Mouse (Mus musculus): ENCODE results near the gene Nrm. TPM values are rescaled to one million over a fixed set of nuclear protein-coding genes. Genes with fewer than 3 reads are reported as not detected.
"Not testable (repeated sequence)": the region's sequence is repeated elsewhere in the genome, so short reads cannot be mapped to it uniquely, and the experiment has no call there.

Gene Nrm
- total RNA-seq, 2 experiments from 2014 or later, result 2.1 to 4.1 TPM

DNA sequence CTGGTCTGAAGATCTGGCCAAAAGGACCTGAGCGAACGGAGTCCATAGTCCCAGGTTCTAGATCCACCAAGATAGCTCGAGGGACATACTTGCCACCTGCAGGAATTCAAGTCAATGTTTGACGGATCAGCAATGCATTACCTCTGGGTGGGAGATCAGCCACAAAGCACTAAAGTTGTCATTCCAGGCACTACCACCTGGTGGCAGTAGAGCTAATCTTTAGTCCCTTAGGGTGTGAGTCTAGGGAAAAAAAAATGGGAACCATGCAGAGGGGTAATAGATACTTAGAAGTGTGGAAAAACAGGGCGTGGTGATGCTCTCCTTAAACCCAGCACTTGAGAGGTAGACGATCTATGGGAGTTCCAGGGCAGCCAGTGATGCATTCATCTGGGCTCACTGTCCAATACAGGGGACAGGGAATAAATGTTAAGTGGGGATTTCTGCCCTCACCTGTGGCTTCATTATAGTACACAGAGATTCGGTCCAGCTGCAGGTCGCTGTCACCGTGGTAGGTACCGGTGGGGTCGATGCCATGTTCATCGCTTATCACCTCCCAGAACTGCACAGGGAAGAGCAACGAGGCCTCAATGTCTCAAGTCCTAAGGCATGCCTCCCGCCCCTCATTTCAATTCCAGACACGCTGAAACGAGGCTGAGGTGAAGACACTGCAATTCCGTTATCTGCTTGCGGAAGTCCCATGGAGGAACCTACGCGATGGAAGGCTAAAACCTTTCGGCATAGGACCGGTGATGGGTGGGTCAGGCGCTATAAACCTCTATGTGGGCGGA lies 24.7 kb upstream of the Nrm start:
- peak; percentile 86 to 90 for DNase-seq (ENCODE audit: extremely low spot score in 1 of 2, low spot score in 2 of 2)
- peak overlapping the region; percentile 89 for H3K27ac ChIP-seq
- peak; percentile 89 for TF ChIP-seq CTCF (IDR thresholded peaks at IDR 0.05)
- peak overlapping the region; percentile 64 for H3K4me3 ChIP-seq
- intact Hi-C loops (cut with DNase I), result loop anchor here (2.0 to 5.0 kb wide), 2 partner anchors 38 to 81 kb away; partner anchors contain the start of genes Mrps18b and Ppp1r10

GRCm38 (mm10) chr17:35836991-35837422 lies 24.1 kb upstream of the Nrm start:
- peak overlapping the region; percentile 64 for H3K4me3 ChIP-seq
- intact Hi-C loops (cut with DNase I), result loop anchor here (2.0 to 5.0 kb wide), 2 partner anchors 38 to 80 kb away; partner anchors contain the start of genes Mrps18b and Ppp1r10
- peak; percentile 84 to 89 for DNase-seq (ENCODE audit: extremely low spot score in 1 of 2, low spot score in 2 of 2)
- TF ChIP-seq CTCF (IDR thresholded peaks at IDR 0.05), result no peak
- peak overlapping the region; percentile 89 for H3K27ac ChIP-seq

DNA sequence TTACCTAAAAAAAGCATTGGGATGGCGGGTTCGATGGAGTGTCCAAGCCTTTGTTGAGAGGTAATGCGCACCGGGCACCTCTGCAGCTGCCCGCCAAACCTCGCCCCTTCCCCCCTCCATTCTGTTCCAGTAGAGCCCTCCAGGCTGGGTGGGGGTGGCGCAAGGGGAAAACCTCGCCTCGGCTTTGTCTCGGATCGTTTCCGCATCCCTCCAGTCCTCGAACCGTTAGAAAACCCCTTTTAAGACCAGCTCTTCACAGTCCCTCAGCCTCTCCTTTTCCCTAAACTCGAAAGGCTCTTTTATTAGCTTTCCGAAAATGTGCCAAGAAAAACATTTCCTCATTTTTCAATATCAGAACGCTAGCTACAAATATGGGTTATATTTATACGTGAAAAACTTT lies 23.6 kb upstream of the Nrm start:
- H3K27ac ChIP-seq, result peak overlapping the region; percentile 89
- H3K4me3 ChIP-seq, result peak overlapping the region; percentile 64
- no peak for TF ChIP-seq CTCF (IDR thresholded peaks at IDR 0.05)
- peak in 1 of 2 experiments; percentile 58 for DNase-seq (ENCODE audit: extremely low spot score in 1 of 2, low spot score in 2 of 2)
- intact Hi-C loops (cut with DNase I), result loop anchor here (2.0 to 5.0 kb wide), 2 partner anchors 37 to 80 kb away; partner anchors contain the start of genes Mrps18b and Ppp1r10

- peak; percentile 97 to 98 for DNase-seq (ENCODE audit: extremely low spot score in 1 of 2, low spot score in 2 of 2)
- intact Hi-C loops (cut with DNase I), result loop anchor here (5.0 kb wide), 1 partner anchor 79 kb away; the partner anchor contains the start of genes Mrps18b and Ppp1r10
- no peak for TF ChIP-seq CTCF (IDR thresholded peaks at IDR 0.05)
- peak within 1 kb of the TSS; percentile 89 for H3K27ac ChIP-seq
- peak within 1 kb of the TSS; percentile 64 for H3K4me3 ChIP-seq
Measured at GRCm38 (mm10) chr17:35838122-35838544, 23.0 kb upstream of the Nrm start, which contains the start of gene Tubb5. Gene Tubb5 (minus strand): TSS chr17:35838306.

DNA sequence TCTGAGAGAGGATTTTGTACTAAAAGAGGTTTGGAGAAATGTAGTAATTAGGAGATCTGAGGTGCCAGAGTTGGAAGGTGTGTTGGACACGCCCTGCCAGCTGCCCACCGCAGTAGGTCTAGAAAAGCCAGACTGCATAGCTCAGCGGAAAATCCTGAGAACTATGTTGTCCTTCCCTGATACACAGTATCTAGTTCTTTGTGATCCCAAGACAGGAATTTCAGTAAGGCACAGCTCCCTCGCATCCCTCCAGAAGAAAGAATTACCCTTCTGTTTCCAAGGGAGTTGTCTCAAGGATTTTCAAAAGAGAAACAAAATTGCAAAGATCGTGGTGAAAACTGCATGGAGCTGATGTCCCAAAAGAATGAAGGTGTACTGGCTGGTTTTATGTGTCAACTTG lies 22.5 kb upstream of the Nrm start:
- peak overlapping the region; percentile 70 for H3K27ac ChIP-seq
- no peak for TF ChIP-seq CTCF (IDR thresholded peaks at IDR 0.05)
- no peak overlapping the region for H3K4me3 ChIP-seq
- intact Hi-C loops (cut with DNase I), result loop anchor here (5.0 kb wide), 1 partner anchor 79 kb away; the partner anchor contains the start of genes Mrps18b and Ppp1r10
- DNase-seq (ENCODE audit: extremely low spot score in 1 of 2, low spot score in 2 of 2), result no peak

DNA sequence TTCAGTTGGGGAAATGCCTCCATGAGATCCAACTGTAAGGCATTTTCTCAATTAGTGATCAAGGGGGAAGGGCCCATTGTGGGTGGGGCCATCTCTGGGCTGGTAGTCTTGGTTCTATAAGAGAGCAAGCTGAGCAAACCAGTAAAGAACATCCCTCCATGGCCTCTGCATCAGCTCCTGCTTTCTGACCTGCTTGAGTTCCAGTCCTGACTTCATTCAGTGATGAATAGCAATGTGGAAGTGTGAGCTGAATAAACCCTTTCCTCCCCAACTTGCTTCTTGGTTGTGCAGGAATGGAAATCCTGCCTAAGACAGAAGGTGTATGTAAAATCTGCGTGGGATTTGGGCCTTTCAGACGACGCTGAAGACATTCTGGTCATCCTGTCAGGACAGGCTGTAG lies 22.1 kb upstream of the Nrm start:
- H3K4me3 ChIP-seq; DNase-seq (ENCODE audit: extremely low spot score in 1 of 2, low spot score in 2 of 2); H3K27ac ChIP-seq: not testable (repeated sequence)
- intact Hi-C loops (cut with DNase I), result loop anchor here (5.0 kb wide), 1 partner anchor 78 kb away; the partner anchor contains the start of genes Mrps18b and Ppp1r10

- no peak for TF ChIP-seq CTCF (IDR thresholded peaks at IDR 0.05)
- intact Hi-C loops (cut with DNase I), result loop anchor here (2.0 kb wide), 1 partner anchor 20 kb away; the partner anchor contains the start of gene Nrm
- no peak for DNase-seq (ENCODE audit: extremely low spot score in 1 of 2, low spot score in 2 of 2)
- Histone ChIP-seq H3K4me3 (peak overlapping the region; percentile 46), H3K27ac (peak overlapping the region; percentile 83; the same call in 1 of the 2 replicates)
Measured at GRCm38 (mm10) chr17:35840561-35840960, 20.6 kb upstream of the Nrm start.

- peak; percentile 98 to 99 for DNase-seq (ENCODE audit: extremely low spot score in 1 of 2, low spot score in 2 of 2)
- intact Hi-C loops (cut with DNase I), result loop anchor here (2.0 kb wide), 1 partner anchor 19 kb away; the partner anchor contains the start of gene Nrm
- peak within 1 kb of the TSS; percentile 66 for H3K4me3 ChIP-seq
- peak within 1 kb of the TSS; percentile 83 for H3K27ac ChIP-seq
- peak; percentile 23; the same call in 1 of the 2 replicates for TF ChIP-seq CTCF (IDR thresholded peaks at IDR 0.05)
Measured at GRCm38 (mm10) chr17:35841076-35841950, 19.8 kb upstream of the Nrm start, which contains the start of gene Mdc1. Gene Mdc1 (plus strand): TSS chr17:35841515.

- intact Hi-C loops (cut with DNase I), result no loop called here
- DNase-seq (ENCODE audit: extremely low spot score in 1 of 2, low spot score in 2 of 2), result no peak
- Histone ChIP-seq H3K27ac (peak overlapping the region; percentile 56; the same call in 1 of the 2 replicates), H3K4me3 (peak overlapping the region; percentile 66)
- TF ChIP-seq CTCF (IDR thresholded peaks at IDR 0.05), result no peak
Measured at GRCm38 (mm10) chr17:35842006-35842405, 19.1 kb upstream of the Nrm start.

GRCm38 (mm10) chr17:35843514-35843913 lies 17.6 kb upstream of the Nrm start:
- DNase-seq (ENCODE audit: extremely low spot score in 1 of 2, low spot score in 2 of 2), result no peak
- TF ChIP-seq CTCF (IDR thresholded peaks at IDR 0.05), result peak; percentile 47
- Histone ChIP-seq H3K27ac (no peak overlapping the region), H3K4me3 (no peak overlapping the region)
- intact Hi-C loops (cut with DNase I), result no loop called here

DNA sequence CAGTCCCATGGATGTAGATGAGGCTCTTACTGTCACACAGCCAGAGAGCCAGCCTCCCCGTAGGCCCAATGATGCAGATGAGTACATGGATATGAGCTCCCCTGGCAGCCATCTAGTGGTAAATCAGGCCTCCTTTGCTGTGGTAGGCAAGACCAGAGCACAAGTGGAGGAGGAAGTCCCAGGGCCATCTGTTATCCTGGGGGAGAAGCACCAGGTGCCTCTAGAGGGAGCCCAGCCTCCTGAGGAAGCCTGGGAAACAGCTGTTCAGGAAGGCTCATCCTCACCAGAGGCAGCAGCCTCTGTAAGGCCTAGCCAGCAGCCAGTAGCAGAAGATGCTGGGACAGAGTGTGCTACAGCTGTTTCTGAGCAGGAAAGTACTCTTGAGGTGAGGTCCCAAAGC lies 13.0 kb upstream of the Nrm start:
- no peak overlapping the region for H3K4me3 ChIP-seq
- TF ChIP-seq CTCF (IDR thresholded peaks at IDR 0.05), result peak; percentile 35
- intact Hi-C loops (cut with DNase I), result no loop called here
- DNase-seq (ENCODE audit: extremely low spot score in 1 of 2, low spot score in 2 of 2), result no peak
- H3K27ac ChIP-seq, result no peak overlapping the region

Data from left cerebral cortex, adult 2 months (tissue).